Mouse (Mus musculus) embryonic facial prominence, embryonic 12.5 days (tissue): Measurements from ENCODE around the gene Asap3. TPM values are rescaled to one million over a fixed set of nuclear protein-coding genes. Genes with fewer than 3 reads are reported as not detected.

Experiments used
- ATAC-seq: fragments of 200-750 bp; cut with Nextera tagmentation; 2 replicates; pipeline ENCODE4 v1.8.0; 2017; ENCODE audit not compliant: insufficient number of reproducible peaks, insufficient read depth, low FRiP score, low TSS enrichment
- H3K27ac ChIP-seq: fragments of 300-500 bp; sonication (generic); 2 replicates; pipeline ENCODE4 v1.5.1; 2016; ENCODE audit warnings: mild to moderate bottlenecking
- H3K27me3 ChIP-seq: fragments of 300-500 bp; sonication (generic); 2 replicates; pipeline ENCODE4 v1.6.1; 2016; ENCODE audit warnings: mild to moderate bottlenecking, moderate library complexity
- H3K36me3 ChIP-seq: fragments of 300-500 bp; sonication (generic); 2 replicates; pipeline ENCODE4 v1.6.1; 2016; ENCODE audit warnings: mild to moderate bottlenecking
- H3K4me1 ChIP-seq: fragments of 300-500 bp; sonication (generic); 2 replicates; pipeline ENCODE4 v1.6.1; 2016
- H3K4me2 ChIP-seq: fragments of 300-500 bp; sonication (generic); replicated peaks from 2 replicates; pipeline ENCODE4 v1.6.1; 2016; ENCODE audit warnings: mild to moderate bottlenecking, moderate library complexity
- H3K4me3 ChIP-seq: fragments of 300-500 bp; sonication (generic); 2 replicates; pipeline ENCODE4 v1.5.1; 2016; ENCODE audit warnings: mild to moderate bottlenecking
- H3K9ac ChIP-seq: fragments of 300-500 bp; sonication (generic); 2 replicates; pipeline ENCODE4 v1.6.1; 2016; ENCODE audit warnings: mild to moderate bottlenecking, moderate library complexity
- H3K9me3 ChIP-seq: fragments of 300-500 bp; sonication (generic); 2 replicates; pipeline ENCODE4 v1.6.1; 2016; ENCODE audit warnings: mild to moderate bottlenecking, moderate library complexity
- WGBS: fragments of 180-500 bp; shearing (Covaris S2); methylation state at CpG from one replicate; pipeline ENCODE4 v1.1.7; 2016; 5-methylcytosine and 5-hydroxymethylcytosine counted together
- polyA plus RNA-seq: library from polyadenylated mRNA; unstranded; fragments of >200 nt; fragmentation: Nextera tagmentation; extraction: Ambion mirVana; gene quantifications from 2 replicates; pipeline ENCODE4 v1.2.1, GENCODE M21; 2016

The Asap3 gene
- polyA plus RNA-seq, 1 experiment from 2014 or later = 13.3 TPM

DNA sequence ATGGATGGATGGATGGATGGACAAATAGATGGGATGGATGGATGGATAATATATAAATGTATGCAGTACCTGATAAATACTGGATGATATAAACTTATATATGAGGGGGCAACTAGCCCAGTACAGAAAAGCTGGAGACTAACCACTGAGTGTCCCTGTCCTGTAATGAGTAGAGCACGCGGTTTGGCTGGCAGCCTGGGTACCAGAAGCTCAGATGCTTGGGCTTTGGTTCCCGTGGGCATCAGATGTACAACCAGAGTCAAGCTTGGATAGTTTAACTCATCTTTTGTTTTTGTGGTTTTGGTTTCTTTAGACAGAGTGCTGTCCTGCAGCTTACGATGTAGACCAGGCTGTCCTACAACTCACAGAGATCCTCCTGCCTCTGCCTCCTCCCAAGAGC lies 57.4 kb downstream of the Asap3 start:
- WGBS = 87% methylated on average over 4 of the region's 4 CpGs
- H3K4me1 ChIP-seq = no peaks in the 10 kb centered on the region
- no peaks in the 10 kb centered on the region for H3K9me3 ChIP-seq
- no peaks in the 10 kb centered on the region for H3K27me3 ChIP-seq
- no peak overlapping the region for H3K9ac ChIP-seq
- no peak overlapping the region for H3K27ac ChIP-seq
- H3K4me2 ChIP-seq = no peak overlapping the region
- H3K4me3 ChIP-seq = no peak overlapping the region
- no peaks in the 10 kb centered on the region for H3K36me3 ChIP-seq
- no peak for ATAC-seq

DNA sequence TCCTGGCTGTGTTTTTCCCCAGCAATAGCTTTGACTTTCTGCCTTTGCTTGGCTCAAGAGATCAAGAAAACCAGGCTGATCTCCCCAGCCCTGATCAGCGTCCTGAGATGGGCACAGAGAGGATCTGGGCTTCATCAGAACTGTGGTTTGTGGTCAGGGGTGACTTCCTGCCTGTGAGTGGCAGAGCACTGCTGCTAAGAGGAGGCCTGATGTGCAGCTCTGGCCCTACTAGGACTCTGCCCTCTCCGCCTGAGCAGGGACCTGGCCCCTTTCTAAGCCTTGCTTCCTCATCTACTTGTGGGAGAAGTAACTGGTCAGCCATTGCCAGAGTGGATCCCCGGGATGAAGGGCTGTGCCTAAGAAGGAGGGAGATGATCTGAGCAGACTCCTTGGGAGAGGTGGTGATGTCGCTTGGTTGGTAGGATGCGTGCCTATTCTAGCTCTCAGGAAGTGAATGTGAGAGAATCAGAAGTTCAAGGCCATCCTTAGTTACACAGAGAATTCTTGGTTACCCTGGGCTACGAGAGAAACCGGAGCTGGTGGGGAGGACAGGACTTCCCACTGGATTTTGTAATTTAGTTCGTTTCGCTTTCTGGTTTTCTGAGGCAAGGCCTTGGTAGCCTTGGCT lies 60.7 kb downstream of the Asap3 start:
- Histone ChIP-seq H3K27me3 (no peaks in the 10 kb centered on the region), H3K36me3 (no peaks in the 10 kb centered on the region), H3K4me3 (no peak overlapping the region), H3K9ac (no peak overlapping the region), H3K9me3 (no peaks in the 10 kb centered on the region), H3K4me1 (no peaks in the 10 kb centered on the region), H3K4me2 (no peak overlapping the region), H3K27ac (no peak overlapping the region)
- WGBS = 74% methylated on average over 9 of the region's 9 CpGs
- no peak for ATAC-seq

DNA sequence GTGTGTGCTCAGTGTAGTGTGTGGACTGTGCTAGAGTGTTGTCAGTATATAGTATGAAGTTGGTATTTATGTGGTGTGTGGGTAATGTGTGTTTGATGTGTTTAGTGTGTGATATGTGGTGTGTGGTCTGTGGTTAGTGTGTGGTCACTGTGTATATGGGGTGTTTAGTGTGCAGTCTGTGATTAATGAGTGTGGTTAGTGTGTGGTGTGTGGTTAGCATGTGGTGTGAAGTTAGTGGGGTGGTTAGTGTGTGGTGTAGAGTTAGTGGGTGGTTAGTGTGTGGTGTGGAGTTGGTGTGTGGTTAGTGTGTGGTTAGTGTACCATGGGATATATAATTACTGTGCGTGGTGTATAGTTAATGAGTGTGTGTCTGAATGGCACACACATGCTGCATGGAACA lies 62.7 kb downstream of the Asap3 start:
- H3K9ac ChIP-seq = no peak overlapping the region
- ATAC-seq = peak; percentile 41; the same call in 1 of the 2 replicates
- WGBS = 72% methylated on average over 1 of the region's 1 CpGs
- no peaks in the 10 kb centered on the region for H3K4me1 ChIP-seq
- no peak overlapping the region for H3K4me2 ChIP-seq
- peaks cover 16% of the 10 kb centered on the region for H3K9me3 ChIP-seq
- no peaks in the 10 kb centered on the region for H3K36me3 ChIP-seq
- no peak overlapping the region for H3K4me3 ChIP-seq
- H3K27ac ChIP-seq = no peak overlapping the region
- no peaks in the 10 kb centered on the region for H3K27me3 ChIP-seq

- Histone ChIP-seq H3K36me3 (no peaks in the 10 kb centered on the region), H3K9me3 (peaks cover 17% of the 10 kb centered on the region), H3K27ac (no peak overlapping the region), H3K4me1 (no peaks in the 10 kb centered on the region), H3K4me3 (no peak overlapping the region), H3K4me2 (no peak overlapping the region), H3K27me3 (no peaks in the 10 kb centered on the region), H3K9ac (no peak overlapping the region)
- 86% methylated on average over 8 of the region's 8 CpGs for WGBS
- ATAC-seq = no peak
Measured at GRCm38 (mm10) chr4:136270648-136271047, 64.5 kb downstream of the Asap3 start.

DNA sequence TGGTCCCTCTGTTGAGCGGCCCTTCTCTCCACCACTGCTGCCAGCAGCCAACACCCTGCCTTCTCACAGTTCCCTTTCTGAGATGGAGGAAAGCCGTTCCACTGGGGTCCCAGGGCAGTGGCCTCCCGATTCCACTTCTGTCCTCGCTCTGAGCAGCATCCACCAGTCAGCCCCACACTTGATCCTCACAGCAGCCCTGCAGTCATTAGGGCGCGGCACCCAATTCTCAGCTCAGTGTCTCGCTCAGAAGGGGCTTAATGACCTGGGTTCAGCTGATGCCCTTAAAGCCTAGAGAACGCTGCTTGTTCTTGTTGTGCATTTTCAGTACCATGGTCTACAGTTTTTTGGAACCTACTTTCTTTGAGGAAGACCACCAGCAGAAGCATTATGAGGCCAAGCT lies 74.9 kb downstream of the Asap3 start:
- H3K9me3 ChIP-seq = no peaks in the 10 kb centered on the region
- WGBS = 84% methylated on average over 8 of the region's 8 CpGs
- no peak overlapping the region for H3K27ac ChIP-seq
- H3K4me2 ChIP-seq = no peak overlapping the region
- H3K4me1 ChIP-seq = peaks cover 24% of the 10 kb centered on the region
- no peaks in the 10 kb centered on the region for H3K36me3 ChIP-seq
- ATAC-seq = no peak
- H3K27me3 ChIP-seq = no peaks in the 10 kb centered on the region
- H3K4me3 ChIP-seq = no peak overlapping the region
- H3K9ac ChIP-seq = no peak overlapping the region

DNA sequence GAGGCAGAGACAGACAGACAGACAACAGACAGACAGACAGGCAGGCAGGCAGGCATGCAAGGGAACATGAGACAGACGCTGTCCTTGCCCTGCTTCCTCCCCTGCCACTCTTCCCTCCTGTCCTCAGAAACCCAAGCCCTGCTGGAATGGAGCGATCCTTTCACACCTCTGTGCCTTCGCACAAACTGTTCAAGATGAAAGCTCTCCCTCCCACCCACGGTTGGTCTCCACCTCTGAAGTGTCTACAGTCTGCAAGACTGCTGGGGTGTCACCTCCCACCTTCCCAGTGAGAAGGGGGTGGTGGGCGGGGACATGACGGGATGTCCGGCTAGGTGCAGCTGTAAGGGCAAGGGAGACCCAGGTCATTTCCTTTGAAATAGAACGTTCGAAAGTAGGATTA lies 75.4 kb downstream of the Asap3 start:
- H3K4me2 ChIP-seq = no peak overlapping the region
- H3K27me3 ChIP-seq = no peaks in the 10 kb centered on the region
- 64% methylated on average over 9 of the region's 9 CpGs for WGBS
- no peaks in the 10 kb centered on the region for H3K9me3 ChIP-seq
- H3K9ac ChIP-seq = no peak overlapping the region
- no peak overlapping the region for H3K4me3 ChIP-seq
- peaks cover 27% of the 10 kb centered on the region for H3K4me1 ChIP-seq
- H3K36me3 ChIP-seq = no peaks in the 10 kb centered on the region
- ATAC-seq = no peak
- no peak overlapping the region for H3K27ac ChIP-seq

DNA sequence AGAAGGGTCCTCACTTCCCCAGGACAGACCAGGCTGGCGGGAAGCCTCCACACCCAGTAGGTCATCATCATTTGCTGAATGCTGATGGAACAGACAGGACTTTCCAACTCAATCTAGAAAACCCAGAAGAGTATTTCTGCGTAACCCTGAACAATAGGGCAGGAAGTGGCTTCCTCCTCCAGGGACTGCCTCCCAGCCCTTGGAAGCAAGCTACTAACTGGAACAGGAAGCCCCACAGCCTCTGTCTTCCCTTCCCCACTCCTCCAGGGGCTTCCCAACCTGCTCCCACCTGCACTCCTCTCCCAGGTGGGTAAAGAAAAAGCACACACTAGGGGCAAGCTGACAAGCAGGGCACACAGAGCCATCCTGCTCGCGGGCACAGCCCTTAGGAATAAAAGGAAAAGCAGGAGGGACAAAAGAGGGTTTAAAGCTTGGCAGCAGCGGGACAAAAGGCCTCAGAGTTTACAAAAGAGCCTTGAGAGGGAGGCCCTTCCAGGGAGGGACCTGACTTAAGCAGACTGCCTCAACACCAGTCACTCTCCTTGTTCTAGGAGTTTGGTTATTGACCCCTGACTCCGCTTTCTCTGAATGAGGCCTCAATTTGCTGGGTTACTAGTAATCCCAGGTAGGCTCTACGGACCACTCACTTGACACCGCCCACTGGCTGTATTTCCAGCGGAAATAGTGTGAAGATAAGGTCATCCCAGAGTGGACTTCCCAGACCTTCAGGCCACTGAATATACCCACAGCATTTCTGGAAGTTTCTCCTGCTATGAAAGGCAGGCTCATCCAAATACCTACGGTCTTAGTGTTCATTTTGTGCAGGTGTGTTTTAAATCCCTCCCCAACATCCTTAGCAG lies 76.7 kb downstream of the Asap3 start:
- H3K9ac ChIP-seq = no peak overlapping the region
- ATAC-seq = no peak
- WGBS = 30% methylated on average over 10 of the region's 10 CpGs

GRCm38 (mm10) chr4:136283783-136284182 lies 77.6 kb downstream of the Asap3 start:
- ATAC-seq = no peak
- Histone ChIP-seq H3K9me3 (peaks cover 1% of the 10 kb centered on the region; the same call in 1 of the 2 replicates), H3K27ac (peak overlapping the region; percentile 82), H3K9ac (no peak overlapping the region), H3K36me3 (peaks cover 18% of the 10 kb centered on the region), H3K4me2 (no peak overlapping the region), H3K27me3 (peaks cover 2% of the 10 kb centered on the region), H3K4me1 (peaks cover 36% of the 10 kb centered on the region), H3K4me3 (no peak overlapping the region)
- WGBS = 32% methylated on average over 2 of the region's 2 CpGs

More for the DNA sequence above, 76.7 kb downstream of the Asap3 start:
- Histone ChIP-seq H3K27me3 (no peaks in the 10 kb centered on the region), H3K4me3 (no peak overlapping the region), H3K36me3 (peaks cover 8% of the 10 kb centered on the region), H3K4me2 (no peak overlapping the region), H3K27ac (peak overlapping the region; percentile 61; the same call in 1 of the 2 replicates), H3K4me1 (peaks cover 36% of the 10 kb centered on the region), H3K9me3 (no peaks in the 10 kb centered on the region)

- Histone ChIP-seq H3K9ac (peak within 1 kb of the TSS; percentile 79), H3K4me1 (peaks cover 36% of the 10 kb centered on the region), H3K9me3 (peaks cover 5% of the 10 kb centered on the region; the same call in 1 of the 2 replicates), H3K27me3 (peaks cover 9% of the 10 kb centered on the region), H3K4me3 (peak within 1 kb of the TSS; percentile 75), H3K4me2 (peak within 1 kb of the TSS; percentile 90), H3K36me3 (peaks cover 24% of the 10 kb centered on the region), H3K27ac (peak within 1 kb of the TSS; percentile 82)
- no peak for ATAC-seq
- WGBS = 46% methylated on average over 5 of the region's 5 CpGs
Measured at GRCm38 (mm10) chr4:136284455-136284854, 78.3 kb downstream of the Asap3 start, which contains the start of gene Zfp46. TSS of gene Zfp46 (plus strand) at chr4:136284683.

DNA sequence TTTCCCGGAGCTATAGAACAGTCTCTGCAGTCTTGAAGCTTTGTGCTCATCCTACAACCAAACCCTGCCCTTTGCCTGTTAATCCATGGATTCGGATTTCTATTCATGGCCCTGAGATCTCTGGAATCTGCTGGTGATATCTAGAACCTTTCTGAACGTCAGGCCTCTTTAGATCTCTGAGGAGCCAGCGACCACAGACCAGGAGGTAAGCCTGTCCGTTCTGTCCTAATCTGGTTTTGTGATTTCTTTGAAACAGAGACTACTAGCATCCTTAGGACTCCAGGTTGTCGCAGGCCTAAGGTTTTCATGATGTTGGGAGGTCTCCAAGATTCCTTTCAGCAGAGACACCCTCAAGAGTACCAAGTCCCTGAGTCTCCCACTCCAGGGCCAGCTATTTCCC lies 78.7 kb downstream of the Asap3 start:
- H3K9ac ChIP-seq = peak overlapping the region; percentile 79
- peak overlapping the region; percentile 90 for H3K4me2 ChIP-seq
- WGBS = 34% methylated on average over 6 of the region's 6 CpGs
- H3K4me1 ChIP-seq = peaks cover 36% of the 10 kb centered on the region
- peak overlapping the region; percentile 75 for H3K4me3 ChIP-seq
- peaks cover 29% of the 10 kb centered on the region for H3K36me3 ChIP-seq
- peaks cover 13% of the 10 kb centered on the region for H3K27me3 ChIP-seq
- H3K27ac ChIP-seq = peak overlapping the region; percentile 82
- ATAC-seq = no peak
- H3K9me3 ChIP-seq = peaks cover 5% of the 10 kb centered on the region; the same call in 1 of the 2 replicates

- peak overlapping the region; percentile 82 for H3K27ac ChIP-seq
- peaks cover 18% of the 10 kb centered on the region for H3K27me3 ChIP-seq
- under 1% methylated on average over 25 of the region's 25 CpGs for WGBS
- H3K4me3 ChIP-seq = peak overlapping the region; percentile 75
- peaks cover 34% of the 10 kb centered on the region for H3K36me3 ChIP-seq
- H3K9me3 ChIP-seq = peaks cover 5% of the 10 kb centered on the region; the same call in 1 of the 2 replicates
- H3K4me2 ChIP-seq = peak overlapping the region; percentile 90
- H3K9ac ChIP-seq = peak overlapping the region; percentile 79
- ATAC-seq = peak; percentile 94
- peaks cover 36% of the 10 kb centered on the region for H3K4me1 ChIP-seq
Measured at GRCm38 (mm10) chr4:136285348-136285810, 79.2 kb downstream of the Asap3 start.
